Mouse (Mus musculus) MEL (cell line): ENCODE results near the gene Smarcb1.

Experiments used
- BHLHE40 ChIP-seq: IDR thresholded peaks from 2 replicates; pipeline ENCODE4 v1.6.1; 2012; ENCODE audit warnings: low read depth, mild to moderate bottlenecking, inconsistent platforms, low read length, improper control_type of control experiment, borderline replicate concordance
- CHD2 ChIP-seq: IDR thresholded peaks from 2 replicates; pipeline ENCODE4 v1.6.1; 2011; ENCODE audit warnings: low read length, improper control_type of control experiment
- CTCF ChIP-seq, 3 experiments: IDR thresholded peaks in 2 of 3; conservative IDR thresholded peaks in 1 of 3; 2 replicates each; pipeline ENCODE4 v1.5.1; 2011 to 2012; ENCODE audit warnings: low read length in 3 of 3, low read depth in 2 of 3, mild to moderate bottlenecking in 2 of 3, improper control_type of control experiment in 1 of 3, inconsistent platforms in 1 of 3, mixed read lengths in 1 of 3, moderate library complexity in 1 of 3; ENCODE audit not compliant: control insufficient read depth in 1 of 3, insufficient read depth in 1 of 3, poor library complexity in 1 of 3, severe bottlenecking in 1 of 3
- E2F4 ChIP-seq: IDR thresholded peaks from 2 replicates; pipeline ENCODE4 v1.6.1; 2011; ENCODE audit warnings: low read depth, low read length, improper control_type of control experiment, borderline replicate concordance
- ETS1 ChIP-seq: IDR thresholded peaks from 2 replicates; pipeline ENCODE4 v1.6.1; 2012; ENCODE audit warnings: low read depth, mild to moderate bottlenecking, inconsistent platforms, low read length, improper control_type of control experiment, moderate library complexity
- JUND ChIP-seq: IDR thresholded peaks from 2 replicates; pipeline ENCODE4 v1.6.1; 2011; ENCODE audit warnings: low read depth, mild to moderate bottlenecking, improper control_type of control experiment, low read length
- MAFK ChIP-seq: IDR thresholded peaks from 2 replicates; pipeline ENCODE4 v1.6.1; 2011; ENCODE audit warnings: low read depth, mild to moderate bottlenecking, low read length, improper control_type of control experiment, borderline replicate concordance
- MAZ ChIP-seq: IDR thresholded peaks from 2 replicates; pipeline ENCODE4 v1.6.1; 2012; ENCODE audit warnings: low read depth, mild to moderate bottlenecking, inconsistent platforms, low read length, improper control_type of control experiment
- NRF1 ChIP-seq: IDR thresholded peaks from 2 replicates; pipeline ENCODE4 v1.6.1; 2014; ENCODE audit warnings: low read depth, mild to moderate bottlenecking, inconsistent platforms, low read length, improper control_type of control experiment, moderate library complexity; ENCODE audit not compliant: poor library complexity, insufficient read depth, severe bottlenecking
- POLR2A ChIP-seq, 2 experiments: IDR thresholded peaks; 2 replicates each; pipeline ENCODE4 v1.6.1; 2011 to 2012; ENCODE audit warnings: low read length in 2 of 2, mild to moderate bottlenecking in 2 of 2, control low read depth in 1 of 2, improper control_type of control experiment in 1 of 2, low read depth in 1 of 2, moderate library complexity in 1 of 2; ENCODE audit not compliant: control insufficient read depth in 1 of 2, insufficient read depth in 1 of 2, poor library complexity in 1 of 2
- SIN3A ChIP-seq: IDR thresholded peaks from 2 replicates; pipeline ENCODE4 v1.6.1; 2012; ENCODE audit warnings: low read length, improper control_type of control experiment, inconsistent platforms
- TBP ChIP-seq: IDR thresholded peaks from 2 replicates; pipeline ENCODE4 v1.8.0; 2011; ENCODE audit warnings: low read depth, low read length, improper control_type of control experiment
- ZKSCAN1 ChIP-seq: IDR thresholded peaks from 2 replicates; pipeline ENCODE4 v1.6.1; 2012; ENCODE audit warnings: low read depth, mild to moderate bottlenecking, inconsistent platforms, low read length, improper control_type of control experiment, moderate library complexity

- TF ChIP-seq JUND (no peak), NRF1 (no peak), POLR2A (IDR thresholded peaks at IDR 0.05; ENCODE audit: control insufficient read depth in 1 of 2, insufficient read depth in 1 of 2, low read depth in 1 of 2, low read length in 2 of 2, poor library complexity in 1 of 2) (no peak), E2F4 (no peak), ETS1 (no peak), ZKSCAN1 (no peak), MAZ (no peak), CTCF (IDR thresholded peaks at IDR 0.05 in 2 of 3, conservative IDR thresholded peaks at IDR 0.05 in 1 of 3; ENCODE audit: control insufficient read depth in 1 of 3, insufficient read depth in 1 of 3, low read depth in 2 of 3, low read length in 3 of 3, poor library complexity in 1 of 3, severe bottlenecking in 1 of 3) (no peak), SIN3A (no peak), BHLHE40 (no peak), MAFK (no peak), TBP (no peak), CHD2 (no peak)
Observed at GRCm38 (mm10) chr10:75948079-75948478, 26.7 kb upstream of the Smarcb1 start.
